Mouse (Mus musculus): ENCODE measurements around the gene Mnd1. TPM values are rescaled to one million over a fixed set of nuclear protein-coding genes. Genes with fewer than 3 reads are reported as not detected.

Mnd1 gene
- polyA plus RNA-seq, 1 experiment from 2014 or later: 0.92 TPM

- Histone ChIP-seq H3K4me3 (ENCODE audit: inconsistent target) (no peak overlapping the region), H3K27ac (no peak overlapping the region), H3K79me2 (ENCODE audit: inconsistent target) (no peaks in the 10 kb centered on the region), H3K36me3 (ENCODE audit: inconsistent target) (no peaks in the 10 kb centered on the region)
- WGBS (ENCODE audit: missing documents): 94% methylated on average over 2 of the region's 2 CpGs
Measured at GRCm38 (mm10) chr3:84092875-84093274, 62.7 kb downstream of the Mnd1 start.

GRCm38 (mm10) chr3:84090982-84091381 lies 64.6 kb downstream of the Mnd1 start:
- Histone ChIP-seq H3K27ac (no peak overlapping the region), H3K79me2 (ENCODE audit: inconsistent target) (no peaks in the 10 kb centered on the region), H3K4me3 (ENCODE audit: inconsistent target) (no peak overlapping the region), H3K36me3 (ENCODE audit: inconsistent target) (no peaks in the 10 kb centered on the region)
- WGBS (ENCODE audit: missing documents): 66% methylated on average over 2 of the region's 2 CpGs

- H3K27ac ChIP-seq: no peak overlapping the region
Measured at GRCm38 (mm10) chr3:84086921-84087320, 68.7 kb downstream of the Mnd1 start.

GRCm38 (mm10) chr3:84086337-84086736 lies 69.2 kb downstream of the Mnd1 start:
- WGBS (ENCODE audit: missing documents): 95% methylated on average over 7 of the region's 7 CpGs
- no peaks in the 10 kb centered on the region for H3K79me2 ChIP-seq (ENCODE audit: inconsistent target)
- H3K27ac ChIP-seq: no peak overlapping the region
- H3K36me3 ChIP-seq (ENCODE audit: inconsistent target): no peaks in the 10 kb centered on the region
- H3K4me3 ChIP-seq (ENCODE audit: inconsistent target): no peak overlapping the region

More at GRCm38 (mm10) chr3:84086921-84087320, 68.7 kb downstream of the Mnd1 start:
- H3K4me3 ChIP-seq (ENCODE audit: inconsistent target): no peak overlapping the region
- no peaks in the 10 kb centered on the region for H3K79me2 ChIP-seq (ENCODE audit: inconsistent target)
- H3K36me3 ChIP-seq (ENCODE audit: inconsistent target): no peaks in the 10 kb centered on the region
- WGBS (ENCODE audit: missing documents): 100% methylated on average over 2 of the region's 2 CpGs

GRCm38 (mm10) chr3:84085429-84085828 lies 70.2 kb downstream of the Mnd1 start:
- WGBS (ENCODE audit: missing documents): 92% methylated on average over 9 of the region's 9 CpGs
- Histone ChIP-seq H3K36me3 (ENCODE audit: inconsistent target) (no peaks in the 10 kb centered on the region), H3K27ac (no peak overlapping the region), H3K79me2 (ENCODE audit: inconsistent target) (no peaks in the 10 kb centered on the region), H3K4me3 (ENCODE audit: inconsistent target) (no peak overlapping the region)

- no peak overlapping the region for H3K4me3 ChIP-seq (ENCODE audit: inconsistent target)
- H3K79me2 ChIP-seq (ENCODE audit: inconsistent target): no peaks in the 10 kb centered on the region
- 97% methylated on average over 4 of the region's 4 CpGs for WGBS (ENCODE audit: missing documents)
- no peaks in the 10 kb centered on the region for H3K36me3 ChIP-seq (ENCODE audit: inconsistent target)
- no peak overlapping the region for H3K27ac ChIP-seq
Measured at GRCm38 (mm10) chr3:84081208-84081722, 74.3 kb downstream of the Mnd1 start.

GRCm38 (mm10) chr3:84080074-84080473 lies 75.5 kb downstream of the Mnd1 start:
- WGBS (ENCODE audit: missing documents): 100% methylated on average over 7 of the region's 7 CpGs
- Histone ChIP-seq H3K79me2 (ENCODE audit: inconsistent target) (no peaks in the 10 kb centered on the region), H3K4me3 (ENCODE audit: inconsistent target) (no peak overlapping the region), H3K36me3 (ENCODE audit: inconsistent target) (no peaks in the 10 kb centered on the region), H3K27ac (no peak overlapping the region)

GRCm38 (mm10) chr3:84077505-84077904 lies 78.1 kb downstream of the Mnd1 start:
- no peak overlapping the region for H3K4me3 ChIP-seq (ENCODE audit: inconsistent target)
- WGBS (ENCODE audit: missing documents): 88% methylated on average over 4 of the region's 4 CpGs
- no peaks in the 10 kb centered on the region for H3K36me3 ChIP-seq (ENCODE audit: inconsistent target)
- no peaks in the 10 kb centered on the region for H3K79me2 ChIP-seq (ENCODE audit: inconsistent target)
- H3K27ac ChIP-seq: no peak overlapping the region

- H3K79me2 ChIP-seq (ENCODE audit: inconsistent target): no peaks in the 10 kb centered on the region
- H3K36me3 ChIP-seq (ENCODE audit: inconsistent target): no peaks in the 10 kb centered on the region
- H3K27ac ChIP-seq: no peak overlapping the region
- H3K4me3 ChIP-seq (ENCODE audit: inconsistent target): no peak overlapping the region
- WGBS (ENCODE audit: missing documents): 76% methylated on average over 13 of the region's 13 CpGs
Measured at GRCm38 (mm10) chr3:84076543-84077332, 78.8 kb downstream of the Mnd1 start.

GRCm38 (mm10) chr3:84075516-84075915 lies 80.1 kb downstream of the Mnd1 start:
- no peaks in the 10 kb centered on the region for H3K79me2 ChIP-seq (ENCODE audit: inconsistent target)
- no peaks in the 10 kb centered on the region for H3K36me3 ChIP-seq (ENCODE audit: inconsistent target)
- WGBS (ENCODE audit: missing documents): 45% methylated on average over 4 of the region's 4 CpGs
- H3K27ac ChIP-seq: no peak overlapping the region
- no peak overlapping the region for H3K4me3 ChIP-seq (ENCODE audit: inconsistent target)

- Histone ChIP-seq H3K36me3 (ENCODE audit: inconsistent target) (no peaks in the 10 kb centered on the region), H3K27ac (no peak overlapping the region), H3K4me3 (ENCODE audit: inconsistent target) (no peak overlapping the region), H3K79me2 (ENCODE audit: inconsistent target) (no peaks in the 10 kb centered on the region)
- 75% methylated on average over 2 of the region's 2 CpGs for WGBS (ENCODE audit: missing documents)
Measured at GRCm38 (mm10) chr3:84074777-84075176, 80.8 kb downstream of the Mnd1 start.

GRCm38 (mm10) chr3:84071641-84072040 lies 83.9 kb downstream of the Mnd1 start:
- Histone ChIP-seq H3K4me3 (ENCODE audit: inconsistent target) (no peak overlapping the region), H3K79me2 (ENCODE audit: inconsistent target) (no peaks in the 10 kb centered on the region), H3K36me3 (ENCODE audit: inconsistent target) (no peaks in the 10 kb centered on the region), H3K27ac (no peak overlapping the region)
- 20% methylated on average over 2 of the region's 2 CpGs for WGBS (ENCODE audit: missing documents)

- H3K27ac ChIP-seq: no peak overlapping the region
Measured at GRCm38 (mm10) chr3:84070811-84071210, 84.8 kb downstream of the Mnd1 start.

GRCm38 (mm10) chr3:84068831-84069709 lies 86.5 kb downstream of the Mnd1 start:
- H3K4me3 ChIP-seq (ENCODE audit: inconsistent target): no peak overlapping the region
- no peak overlapping the region for H3K27ac ChIP-seq
- H3K79me2 ChIP-seq (ENCODE audit: inconsistent target): no peaks in the 10 kb centered on the region
- H3K36me3 ChIP-seq (ENCODE audit: inconsistent target): no peaks in the 10 kb centered on the region
- 21% methylated on average over 13 of the region's 13 CpGs for WGBS (ENCODE audit: missing documents)

More at GRCm38 (mm10) chr3:84070811-84071210, 84.8 kb downstream of the Mnd1 start:
- H3K79me2 ChIP-seq (ENCODE audit: inconsistent target): no peaks in the 10 kb centered on the region
- H3K36me3 ChIP-seq (ENCODE audit: inconsistent target): no peaks in the 10 kb centered on the region
- 96% methylated on average over 8 of the region's 8 CpGs for WGBS (ENCODE audit: missing documents)
- H3K4me3 ChIP-seq (ENCODE audit: inconsistent target): no peak overlapping the region

- no peak overlapping the region for H3K27ac ChIP-seq
- no peaks in the 10 kb centered on the region for H3K79me2 ChIP-seq (ENCODE audit: inconsistent target)
- no peak overlapping the region for H3K4me3 ChIP-seq (ENCODE audit: inconsistent target)
- no peaks in the 10 kb centered on the region for H3K36me3 ChIP-seq (ENCODE audit: inconsistent target)
- WGBS (ENCODE audit: missing documents): 48% methylated on average over 4 of the region's 4 CpGs
Measured at GRCm38 (mm10) chr3:84065825-84066224, 89.8 kb downstream of the Mnd1 start.
